Mouse (Mus musculus) embryonic fibroblast, embryonic 13.5 days (primary cell): ENCODE data around the gene Scg5.

Experiments
- CTCF ChIP-seq: IDR thresholded peaks from 2 replicates; pipeline ENCODE4 v1.5.1; 2011; ENCODE audit warnings: mild to moderate bottlenecking, control low read depth, low read length, moderate library complexity, borderline replicate concordance; ENCODE audit not compliant: insufficient read depth
- POLR2A ChIP-seq: IDR thresholded peaks from 2 replicates; pipeline ENCODE4 v1.6.1; 2011; ENCODE audit warnings: low read depth, mild to moderate bottlenecking, control low read depth, low read length, moderate library complexity

DNA sequence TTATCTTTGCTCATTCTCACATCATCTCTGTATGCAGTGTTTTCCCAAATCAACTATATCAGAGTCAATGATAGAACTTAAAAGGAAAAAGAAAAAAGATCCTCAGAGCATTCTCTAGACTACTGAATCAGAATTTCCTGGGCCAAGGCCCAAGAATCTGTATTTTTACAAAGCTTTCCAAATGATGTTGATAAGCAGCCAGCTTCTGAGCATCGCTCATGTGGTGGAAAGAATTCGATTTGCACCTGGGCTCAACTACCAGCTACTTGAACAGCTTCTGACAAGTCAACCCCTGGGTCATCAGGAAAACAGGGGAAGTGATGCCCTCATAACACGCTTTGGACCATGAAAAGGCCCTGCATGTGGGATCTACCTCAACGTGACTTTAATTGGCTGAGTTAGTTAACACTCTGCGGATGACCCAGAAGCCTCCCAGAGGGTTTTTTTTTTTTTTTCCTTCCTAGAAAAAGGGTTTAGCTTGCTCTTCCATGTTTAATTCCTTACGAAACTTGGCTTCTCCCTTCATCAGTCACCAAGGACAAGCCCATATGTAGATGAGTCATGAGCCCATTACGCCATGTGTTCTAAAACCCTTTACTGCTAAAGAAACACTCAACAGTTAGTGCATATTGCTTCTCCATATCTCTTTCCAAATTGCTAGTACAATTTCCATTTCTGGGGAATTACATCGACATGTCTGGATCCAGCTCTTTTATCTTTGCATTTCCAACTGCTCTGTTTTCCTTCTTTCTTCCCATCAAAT is 60.2 kb downstream of the Scg5 start:
- TF ChIP-seq CTCF (no peak), POLR2A (no peak)
